Mouse (Mus musculus): ENCODE results near the gene Smim14. TPM values are rescaled to one million over a fixed set of nuclear protein-coding genes. Genes with fewer than 3 reads are reported as not detected.
"Not testable (repeated sequence)": the region's sequence is repeated elsewhere in the genome, so short reads cannot be mapped to it uniquely, and the experiment has no call there.

The Smim14 gene
- polyA plus RNA-seq, 1 experiment from 2014 or later, result 108 TPM

GRCm38 (mm10) chr5:65539786-65540185 lies 2.8 kb upstream of the Smim14 start:
- ATAC-seq (ENCODE audit: borderline replicate concordance, extremely low read depth, low FRiP score, low TSS enrichment), result no peak
- H3K4me2 ChIP-seq, result 0 out of 2 replicates have a peak overlapping the region, but pooled peaks have one; percentile 50

GRCm38 (mm10) chr5:65538829-65539228 lies 1.8 kb upstream of the Smim14 start:
- Histone ChIP-seq H3K27ac (no peak overlapping the region), H3K9ac (no peak overlapping the region), H3K36me3 (no peaks in the 10 kb centered on the region), H3K9me3 (no peaks in the 10 kb centered on the region), H3K4me1 (peaks cover 10% of the 10 kb centered on the region), H3K4me2 (peak overlapping the region; percentile 50), H3K27me3 (no peaks in the 10 kb centered on the region), H3K4me3 (peak overlapping the region; percentile 18)
- ATAC-seq (ENCODE audit: borderline replicate concordance, extremely low read depth, low FRiP score, low TSS enrichment), result no peak
- WGBS, result 29% methylated on average over 4 of the region's 4 CpGs

More at GRCm38 (mm10) chr5:65539786-65540185, 2.8 kb upstream of the Smim14 start:
- Histone ChIP-seq H3K36me3 (no peaks in the 10 kb centered on the region), H3K4me1 (peaks cover 10% of the 10 kb centered on the region), H3K9me3 (no peaks in the 10 kb centered on the region), H3K4me3 (no peak overlapping the region), H3K9ac (no peak overlapping the region), H3K27ac (no peak overlapping the region), H3K27me3 (no peaks in the 10 kb centered on the region)
- WGBS, result 92% methylated on average over 3 of the region's 3 CpGs

GRCm38 (mm10) chr5:65538121-65538520 lies 1.1 kb upstream of the Smim14 start:
- H3K36me3 ChIP-seq, result no peaks in the 10 kb centered on the region
- no peaks in the 10 kb centered on the region for H3K27me3 ChIP-seq
- peak overlapping the region; percentile 99 for H3K27ac ChIP-seq
- 2% methylated on average over 4 of the region's 4 CpGs for WGBS
- H3K4me2 ChIP-seq, result peak overlapping the region; percentile 65
- no peak for ATAC-seq (ENCODE audit: borderline replicate concordance, extremely low read depth, low FRiP score, low TSS enrichment)
- peaks cover 10% of the 10 kb centered on the region for H3K4me1 ChIP-seq
- H3K9me3 ChIP-seq, result no peaks in the 10 kb centered on the region
- H3K9ac ChIP-seq, result peak overlapping the region; percentile 99
- peak overlapping the region; percentile 92 for H3K4me3 ChIP-seq

DNA sequence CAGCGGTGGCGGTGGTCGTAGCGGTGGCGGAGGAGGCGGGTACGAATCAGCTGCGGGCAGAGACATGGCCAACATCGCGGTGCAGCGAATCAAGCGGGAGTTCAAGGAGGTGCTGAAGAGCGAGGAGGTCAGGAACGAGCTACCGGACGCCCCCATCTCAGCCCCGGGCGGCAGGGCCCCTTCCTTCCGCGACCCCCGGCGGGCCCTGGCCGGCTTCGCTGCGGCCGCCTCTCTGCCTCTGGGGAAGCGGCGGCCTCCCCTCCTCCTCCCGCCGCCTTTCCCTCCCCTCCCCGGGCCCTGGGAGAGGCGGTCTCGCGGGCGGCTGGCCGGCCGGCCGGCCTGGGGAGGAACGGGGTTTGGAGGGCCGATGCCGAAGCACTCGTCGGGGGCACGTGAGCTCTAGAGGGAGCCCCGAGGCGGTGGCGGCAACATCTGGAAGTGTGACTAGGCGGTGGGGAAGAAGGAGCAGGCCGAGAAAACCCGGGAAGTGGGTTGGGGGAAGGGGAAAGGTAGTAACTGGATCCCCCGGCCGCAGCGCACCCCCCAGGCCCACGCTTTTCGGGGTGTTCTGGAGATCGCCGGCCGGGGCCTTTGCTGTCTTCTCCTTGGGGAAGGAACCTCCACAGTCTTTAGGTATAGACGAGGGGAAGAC lies 562 bp upstream of the Smim14 start:
- 0% methylated on average over 59 of the region's 59 CpGs for WGBS
- Histone ChIP-seq H3K36me3 (no peaks in the 10 kb centered on the region), H3K4me3 (peak overlapping the region; percentile 92), H3K4me2 (peak overlapping the region; percentile 65), H3K27me3 (no peaks in the 10 kb centered on the region), H3K9me3 (no peaks in the 10 kb centered on the region), H3K27ac (peak overlapping the region; percentile 99), H3K4me1 (peaks cover 10% of the 10 kb centered on the region), H3K9ac (peak overlapping the region; percentile 99)
- peak; percentile 68 for ATAC-seq (ENCODE audit: borderline replicate concordance, extremely low read depth, low FRiP score, low TSS enrichment)

- peak overlapping the region; percentile 99 for H3K27ac ChIP-seq
- not testable (repeated sequence) for H3K36me3 ChIP-seq; H3K9me3 ChIP-seq; ATAC-seq (ENCODE audit: borderline replicate concordance, extremely low read depth, low FRiP score, low TSS enrichment); H3K27me3 ChIP-seq; H3K4me1 ChIP-seq
- WGBS, result 76% methylated on average over 10 of the region's 10 CpGs
- peak overlapping the region; percentile 99 for H3K9ac ChIP-seq
- H3K4me2 ChIP-seq, result peak overlapping the region; percentile 65
- H3K4me3 ChIP-seq, result peak overlapping the region; percentile 92
These were observed 917 bp downstream of the Smim14 start for GRCm38 (mm10) chr5:65536068-65536465.

- Histone ChIP-seq H3K27me3 (no peaks in the 10 kb centered on the region), H3K9me3 (no peaks in the 10 kb centered on the region), H3K4me3 (no peak overlapping the region), H3K36me3 (no peaks in the 10 kb centered on the region), H3K4me2 (0 out of 2 replicates have a peak overlapping the region, but pooled peaks have one; percentile 65), H3K9ac (no peak overlapping the region), H3K4me1 (peaks cover 10% of the 10 kb centered on the region), H3K27ac (peak overlapping the region; percentile 56; the same call in 1 of the 2 replicates)
- WGBS, result 55% methylated on average over 5 of the region's 5 CpGs
- no peak for ATAC-seq (ENCODE audit: borderline replicate concordance, extremely low read depth, low FRiP score, low TSS enrichment)
These were observed 1.4 kb downstream of the Smim14 start for GRCm38 (mm10) chr5:65535457-65536067.

DNA sequence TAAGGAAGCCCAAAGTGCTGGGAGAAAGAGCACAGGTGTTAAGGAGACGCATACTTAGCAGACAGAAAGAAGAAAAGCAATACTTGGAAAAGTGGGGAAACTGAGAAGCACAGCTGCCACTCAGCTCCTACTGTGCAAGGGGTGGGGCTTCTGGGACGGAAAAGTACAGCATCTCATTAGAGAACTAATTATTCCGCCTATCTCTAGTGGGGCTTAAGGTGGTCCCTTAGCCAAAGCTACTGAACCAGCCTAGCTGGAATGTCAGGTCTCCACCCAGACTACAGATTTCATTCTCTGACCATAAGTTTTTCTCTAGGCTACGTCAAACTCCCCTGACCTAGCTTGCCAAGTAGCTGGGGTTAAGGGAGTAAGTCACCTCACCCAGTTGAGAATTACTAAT lies 2.5 kb downstream of the Smim14 start:
- no peaks in the 10 kb centered on the region for H3K9me3 ChIP-seq
- H3K4me1 ChIP-seq, result peaks cover 10% of the 10 kb centered on the region
- no peak for ATAC-seq (ENCODE audit: borderline replicate concordance, extremely low read depth, low FRiP score, low TSS enrichment)
- no peak overlapping the region for H3K9ac ChIP-seq
- 64% methylated on average over 4 of the region's 4 CpGs for WGBS
- H3K4me2 ChIP-seq, result no peak overlapping the region
- H3K4me3 ChIP-seq, result no peak overlapping the region
- no peaks in the 10 kb centered on the region for H3K36me3 ChIP-seq
- H3K27ac ChIP-seq, result no peak overlapping the region
- no peaks in the 10 kb centered on the region for H3K27me3 ChIP-seq

DNA sequence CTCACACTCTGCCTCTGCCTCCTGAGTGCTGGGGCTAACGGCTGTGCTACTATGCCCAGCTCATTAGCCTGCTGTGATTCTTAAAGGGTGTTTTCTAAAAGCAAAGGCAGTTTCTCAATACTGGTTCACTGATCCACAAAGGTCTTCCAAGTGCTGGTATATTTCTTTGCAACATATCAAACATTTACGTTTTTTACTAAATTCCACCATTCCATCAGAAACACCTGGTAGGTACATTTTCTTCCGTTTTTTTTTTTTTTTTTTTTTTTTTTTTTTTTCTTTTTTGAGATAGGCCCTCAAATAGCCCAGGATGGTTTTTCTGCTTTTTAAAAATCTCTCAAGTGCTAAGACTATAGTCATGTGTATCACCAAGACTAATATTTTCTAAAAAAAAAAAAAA lies 5.7 kb downstream of the Smim14 start:
- H3K27ac ChIP-seq, result no peak overlapping the region
- no peaks in the 10 kb centered on the region for H3K36me3 ChIP-seq
- 0 out of 2 replicates have a peak, but pooled peaks cover 3% of the 10 kb centered on the region for H3K4me1 ChIP-seq
- 67% methylated on average over 3 of the region's 3 CpGs for WGBS
- no peaks in the 10 kb centered on the region for H3K9me3 ChIP-seq
- H3K4me2 ChIP-seq, result no peak overlapping the region
- H3K9ac ChIP-seq, result no peak overlapping the region
- no peak overlapping the region for H3K4me3 ChIP-seq
- ATAC-seq (ENCODE audit: borderline replicate concordance, extremely low read depth, low FRiP score, low TSS enrichment), result no peak
- H3K27me3 ChIP-seq, result no peaks in the 10 kb centered on the region

- Histone ChIP-seq H3K4me1 (no peaks in the 10 kb centered on the region), H3K4me2 (no peak overlapping the region), H3K9ac (no peak overlapping the region), H3K36me3 (no peaks in the 10 kb centered on the region), H3K4me3 (no peak overlapping the region), H3K27ac (no peak overlapping the region), H3K27me3 (no peaks in the 10 kb centered on the region), H3K9me3 (no peaks in the 10 kb centered on the region)
- 20% methylated on average over 8 of the region's 8 CpGs for WGBS
- no peak for ATAC-seq (ENCODE audit: borderline replicate concordance, extremely low read depth, low FRiP score, low TSS enrichment)
These were observed 11.1 kb downstream of the Smim14 start for GRCm38 (mm10) chr5:65525674-65526443.

DNA sequence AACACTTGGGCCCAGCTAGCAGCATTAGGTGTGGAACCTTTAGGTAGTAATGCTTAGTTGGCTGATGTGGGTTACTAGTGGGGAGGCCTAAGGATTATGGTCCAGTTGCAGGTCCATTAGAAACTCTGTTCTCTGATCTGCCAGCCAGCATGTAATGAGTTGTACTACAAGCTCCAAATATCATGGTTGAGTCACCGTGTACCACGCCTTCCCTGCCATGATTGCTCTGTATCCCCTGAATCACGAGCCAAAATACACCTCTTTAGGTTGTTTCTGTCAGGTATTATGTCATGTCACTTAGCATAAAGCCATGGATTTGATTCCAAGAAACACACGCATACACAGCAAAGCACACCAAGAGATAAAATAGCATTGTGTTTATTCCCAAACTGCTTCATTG lies 12.2 kb downstream of the Smim14 start:
- H3K9ac ChIP-seq, result no peak overlapping the region
- no peak for ATAC-seq (ENCODE audit: borderline replicate concordance, extremely low read depth, low FRiP score, low TSS enrichment)
- no peak overlapping the region for H3K27ac ChIP-seq
- H3K27me3 ChIP-seq, result no peaks in the 10 kb centered on the region
- H3K4me3 ChIP-seq, result no peak overlapping the region
- H3K4me2 ChIP-seq, result no peak overlapping the region
- H3K4me1 ChIP-seq, result no peaks in the 10 kb centered on the region
- 71% methylated on average over 4 of the region's 4 CpGs for WGBS
- no peaks in the 10 kb centered on the region for H3K36me3 ChIP-seq
- no peaks in the 10 kb centered on the region for H3K9me3 ChIP-seq

- no peaks in the 10 kb centered on the region for H3K27me3 ChIP-seq
- no peak for ATAC-seq (ENCODE audit: borderline replicate concordance, extremely low read depth, low FRiP score, low TSS enrichment)
- no peak overlapping the region for H3K4me3 ChIP-seq
- H3K4me1 ChIP-seq, result no peaks in the 10 kb centered on the region
- H3K9ac ChIP-seq, result no peak overlapping the region
- no peak overlapping the region for H3K4me2 ChIP-seq
- WGBS, result 74% methylated on average over 1 of the region's 1 CpGs
- H3K36me3 ChIP-seq, result no peaks in the 10 kb centered on the region
- no peak overlapping the region for H3K27ac ChIP-seq
- no peaks in the 10 kb centered on the region for H3K9me3 ChIP-seq
These were observed 15.2 kb downstream of the Smim14 start for GRCm38 (mm10) chr5:65521803-65522202.

All from lung, embryonic 15.5 days (tissue).